Mouse (Mus musculus) lung, postnatal 0 days (tissue): ENCODE measurements around the gene Acaa1b. TPM values are rescaled to one million over a fixed set of nuclear protein-coding genes. Genes with fewer than 3 reads are reported as not detected.

Experiments
- ATAC-seq: fragments of 200-750 bp; cut with Nextera tagmentation; 2 replicates; pipeline ENCODE4 v1.8.0; 2017; ENCODE audit warnings: moderate library complexity
- DNase-seq: peaks from one replicate; pipeline ENCODE4 v3.0.0-alpha.2; 2016; ENCODE audit warnings: low spot score
- H3K27ac ChIP-seq: fragments of 300-500 bp; sonication (generic); 2 replicates; pipeline ENCODE4 v1.5.1; 2014; ENCODE audit warnings: antibody characterized with exemption, mild to moderate bottlenecking, low read length, mixed read lengths
- H3K27me3 ChIP-seq: fragments of 300-500 bp; sonication (generic); replicated peaks from 2 replicates; pipeline ENCODE4 v1.6.1; 2014; ENCODE audit warnings: low read length, mixed read lengths; ENCODE audit not compliant: insufficient read depth
- H3K36me3 ChIP-seq: fragments of 300-500 bp; sonication (generic); 2 replicates; pipeline ENCODE4 v1.6.1; 2014; ENCODE audit warnings: low read length, mixed read lengths; ENCODE audit not compliant: insufficient read depth
- H3K4me1 ChIP-seq: fragments of 300-500 bp; sonication (generic); 2 replicates; pipeline ENCODE4 v1.6.1; 2014; ENCODE audit warnings: antibody characterized with exemption, low read depth, low read length, mixed read lengths; ENCODE audit not compliant: insufficient read depth
- H3K4me2 ChIP-seq: fragments of 300-500 bp; sonication (generic); replicated peaks from 2 replicates; pipeline ENCODE4 v1.6.1; 2014; ENCODE audit warnings: low read depth, mild to moderate bottlenecking, low read length, moderate library complexity, mixed read lengths
- H3K4me3 ChIP-seq: fragments of 300-500 bp; sonication (generic); 2 replicates; pipeline ENCODE4 v1.5.1; 2014; ENCODE audit warnings: low read depth, low read length
- H3K9ac ChIP-seq: fragments of 300-500 bp; sonication (generic); replicated peaks from 2 replicates; pipeline ENCODE4 v1.6.1; 2014; ENCODE audit warnings: low read depth, mild to moderate bottlenecking
- H3K9me3 ChIP-seq: fragments of 300-500 bp; sonication (generic); 2 replicates; pipeline ENCODE4 v1.6.1; 2016; ENCODE audit warnings: low read length, mixed read lengths
- CTCF ChIP-seq: IDR thresholded peaks from 2 replicates; pipeline ENCODE4 v1.5.1; 2016; ENCODE audit warnings: antibody characterized with exemption, mild to moderate bottlenecking
- EP300 ChIP-seq: IDR thresholded peaks from 2 replicates; pipeline ENCODE4 v1.6.1; 2016; ENCODE audit warnings: antibody characterized with exemption, mild to moderate bottlenecking, control low read depth
- WGBS: fragments of 180-500 bp; shearing (Covaris S2); extraction: QIAGEN DNeasy Blood & Tissue Kit; methylation state at CpG from one replicate; pipeline ENCODE4 v1.1.7; 2014; 5-methylcytosine and 5-hydroxymethylcytosine counted together
- polyA plus RNA-seq: library from polyadenylated mRNA; unstranded; fragments of >200 nt; fragmentation: Nextera tagmentation; extraction: Ambion mirVana; gene quantifications from 2 replicates; pipeline ENCODE4 v1.2.1, GENCODE M21; 2015

The Acaa1b gene
- polyA plus RNA-seq, 1 experiment from 2014 or later, result 7.0 TPM

DNA sequence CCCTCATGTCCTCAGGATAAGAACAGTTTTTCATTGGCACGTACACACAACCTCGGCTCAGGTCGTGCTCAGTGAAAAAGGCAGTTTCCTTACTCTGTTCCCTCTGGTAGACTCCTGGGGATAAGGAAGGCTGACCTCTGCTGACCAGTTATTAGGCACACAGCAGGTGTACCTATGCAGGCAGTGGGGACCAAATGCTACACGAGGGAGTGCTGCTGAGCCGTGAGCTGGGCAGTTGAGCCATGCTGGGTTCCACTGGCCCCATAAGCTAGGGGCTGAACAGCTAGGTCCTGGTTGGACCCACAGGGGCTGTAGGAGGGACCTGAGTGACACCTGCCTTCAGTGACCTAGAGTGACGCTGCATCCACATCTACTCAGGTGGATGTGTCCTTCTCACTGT lies 11.3 kb downstream of the Acaa1b start:
- WGBS, result 67% methylated on average over 6 of the region's 6 CpGs
- no peak overlapping the region for H3K9ac ChIP-seq
- ATAC-seq, result no peak
- no peaks in the 10 kb centered on the region for H3K36me3 ChIP-seq
- TF ChIP-seq CTCF (no peak), EP300 (no peak)
- no peaks in the 10 kb centered on the region for H3K4me1 ChIP-seq
- DNase-seq, result no peak
- no peak overlapping the region for H3K4me3 ChIP-seq
- H3K27ac ChIP-seq, result no peak overlapping the region
- no peak overlapping the region for H3K4me2 ChIP-seq
- no peaks in the 10 kb centered on the region for H3K27me3 ChIP-seq
- no peaks in the 10 kb centered on the region for H3K9me3 ChIP-seq

DNA sequence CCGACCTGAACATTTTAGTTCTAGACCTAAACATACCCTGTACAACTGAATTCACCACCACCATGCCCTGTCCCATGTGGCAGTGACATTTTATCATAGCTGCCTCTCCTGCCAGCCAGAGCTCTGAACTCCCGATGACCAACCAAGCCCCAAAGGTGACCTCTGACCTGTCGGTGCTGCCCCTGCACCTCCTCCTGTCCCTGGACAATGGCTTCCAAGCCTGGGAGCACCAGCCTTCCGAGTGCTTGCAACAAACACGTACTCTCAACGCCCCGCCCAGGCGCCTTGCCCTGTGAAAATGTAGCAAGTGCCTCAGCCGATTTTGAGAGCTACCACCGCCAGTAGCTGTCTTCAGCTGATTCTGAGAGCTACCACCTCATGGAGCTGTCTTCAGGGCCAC lies 11.8 kb downstream of the Acaa1b start:
- DNase-seq, result no peak
- no peak overlapping the region for H3K9ac ChIP-seq
- H3K4me3 ChIP-seq, result no peak overlapping the region
- H3K4me2 ChIP-seq, result no peak overlapping the region
- no peaks in the 10 kb centered on the region for H3K4me1 ChIP-seq
- TF ChIP-seq CTCF (no peak), EP300 (no peak)
- no peak for ATAC-seq
- 52% methylated on average over 10 of the region's 10 CpGs for WGBS
- H3K9me3 ChIP-seq, result no peaks in the 10 kb centered on the region
- H3K27me3 ChIP-seq, result no peaks in the 10 kb centered on the region
- no peaks in the 10 kb centered on the region for H3K36me3 ChIP-seq
- no peak overlapping the region for H3K27ac ChIP-seq

DNA sequence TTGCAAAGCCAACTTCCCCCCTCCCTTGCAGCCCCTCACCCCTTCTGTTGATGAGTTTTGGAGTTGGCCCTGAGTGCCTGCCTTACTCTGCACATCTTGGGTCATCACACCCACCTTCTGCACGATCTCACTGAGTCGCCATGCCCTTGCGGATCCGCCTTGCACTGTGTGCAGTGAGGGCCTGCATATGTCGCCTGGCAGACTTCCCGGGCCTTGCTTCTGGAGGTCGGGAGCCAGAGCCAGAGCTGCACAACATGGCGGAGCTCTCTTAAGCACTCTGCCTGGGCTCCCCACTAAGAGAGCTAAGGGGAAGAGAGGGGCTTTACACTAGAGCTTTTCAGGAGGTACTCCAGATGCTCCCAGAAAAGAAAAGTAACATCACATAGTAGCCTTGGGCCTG lies 12.2 kb downstream of the Acaa1b start:
- TF ChIP-seq CTCF (no peak), EP300 (no peak)
- Histone ChIP-seq H3K9me3 (no peaks in the 10 kb centered on the region), H3K4me1 (no peaks in the 10 kb centered on the region), H3K9ac (no peak overlapping the region), H3K36me3 (no peaks in the 10 kb centered on the region), H3K27ac (no peak overlapping the region), H3K4me3 (no peak overlapping the region), H3K4me2 (no peak overlapping the region), H3K27me3 (no peaks in the 10 kb centered on the region)
- DNase-seq (no peak), ATAC-seq (no peak)
- WGBS, result 63% methylated on average over 8 of the region's 8 CpGs

DNA sequence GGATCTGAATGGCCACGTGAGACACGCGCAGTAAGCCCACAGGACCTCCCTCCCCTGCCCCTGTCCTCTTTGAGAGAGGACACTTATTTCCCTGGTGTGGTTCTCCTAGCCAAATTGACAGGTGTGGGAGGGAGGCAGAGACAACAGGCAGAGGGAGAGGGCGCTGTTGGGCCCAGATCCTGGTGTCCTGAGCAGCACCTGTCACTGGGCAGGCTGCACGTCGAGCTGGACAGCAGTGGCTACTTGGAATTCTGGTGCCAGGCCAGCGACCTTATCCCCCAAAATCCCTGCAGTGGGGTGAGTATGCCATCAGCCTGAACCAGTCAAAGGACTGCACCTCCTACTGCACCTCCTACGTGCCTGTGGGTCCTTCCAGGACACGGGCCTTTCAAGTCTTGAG lies 13.5 kb downstream of the Acaa1b start:
- no peaks in the 10 kb centered on the region for H3K9me3 ChIP-seq
- H3K4me2 ChIP-seq, result no peak overlapping the region
- TF ChIP-seq EP300 (no peak), CTCF (no peak)
- DNase-seq, result no peak
- no peak overlapping the region for H3K27ac ChIP-seq
- no peak for ATAC-seq
- no peak overlapping the region for H3K4me3 ChIP-seq
- no peaks in the 10 kb centered on the region for H3K4me1 ChIP-seq
- 66% methylated on average over 9 of the region's 9 CpGs for WGBS
- no peaks in the 10 kb centered on the region for H3K36me3 ChIP-seq
- no peaks in the 10 kb centered on the region for H3K27me3 ChIP-seq
- no peak overlapping the region for H3K9ac ChIP-seq

DNA sequence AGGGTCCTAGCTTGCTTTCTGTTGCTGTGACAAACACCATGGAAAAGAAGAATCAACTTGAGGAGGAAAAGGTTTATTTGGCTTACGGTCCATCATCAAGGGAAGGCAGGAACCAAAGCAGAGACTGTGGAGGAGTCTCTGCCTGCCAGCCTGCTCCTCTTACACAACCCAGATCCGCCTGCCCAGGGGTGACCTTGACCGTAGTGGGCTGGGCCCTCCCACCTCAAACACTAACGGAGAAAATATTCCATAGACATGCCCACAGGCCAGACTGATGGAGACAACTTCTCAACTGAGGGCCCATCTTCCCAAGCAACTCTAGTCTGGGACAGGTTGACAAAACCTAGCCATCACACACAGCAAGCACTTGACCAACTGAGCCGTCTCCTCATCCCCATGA lies 14.8 kb downstream of the Acaa1b start:
- no peaks in the 10 kb centered on the region for H3K4me1 ChIP-seq
- TF ChIP-seq CTCF (no peak), EP300 (no peak)
- no peaks in the 10 kb centered on the region for H3K36me3 ChIP-seq
- no peaks in the 10 kb centered on the region for H3K27me3 ChIP-seq
- H3K9me3 ChIP-seq, result no peaks in the 10 kb centered on the region
- ATAC-seq, result no peak
- no peak overlapping the region for H3K27ac ChIP-seq
- no peak overlapping the region for H3K9ac ChIP-seq
- no peak overlapping the region for H3K4me3 ChIP-seq
- no peak overlapping the region for H3K4me2 ChIP-seq
- WGBS, result 83% methylated on average over 5 of the region's 5 CpGs
- DNase-seq, result no peak

DNA sequence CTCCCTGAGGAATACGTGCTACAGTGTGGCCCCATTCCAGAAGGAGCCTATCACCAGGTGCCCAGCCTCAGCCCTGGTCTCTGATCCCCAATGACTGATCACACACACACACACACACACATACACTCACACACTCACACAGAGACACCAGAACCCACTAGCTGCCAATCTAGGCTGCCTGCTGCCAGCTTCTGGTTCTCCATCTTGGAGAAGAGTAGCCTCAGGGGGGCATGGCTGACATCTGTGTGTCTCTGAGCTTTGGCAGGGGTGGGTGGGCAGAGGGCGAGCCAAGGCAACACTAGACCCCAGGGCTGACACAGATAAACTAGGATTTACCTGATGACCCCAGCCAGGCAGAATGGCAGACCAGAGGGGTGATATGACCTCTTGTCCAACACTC lies 18.1 kb downstream of the Acaa1b start:
- no peak overlapping the region for H3K27ac ChIP-seq
- no peak for DNase-seq
- ATAC-seq, result no peak
- no peak for TF ChIP-seq CTCF
- TF ChIP-seq EP300, result no peak
- no peak overlapping the region for H3K4me3 ChIP-seq
- WGBS, result 59% methylated on average over 2 of the region's 2 CpGs
- H3K4me1 ChIP-seq, result no peaks in the 10 kb centered on the region
- no peak overlapping the region for H3K4me2 ChIP-seq
- H3K9me3 ChIP-seq, result no peaks in the 10 kb centered on the region
- no peaks in the 10 kb centered on the region for H3K27me3 ChIP-seq
- H3K36me3 ChIP-seq, result no peaks in the 10 kb centered on the region
- no peak overlapping the region for H3K9ac ChIP-seq

DNA sequence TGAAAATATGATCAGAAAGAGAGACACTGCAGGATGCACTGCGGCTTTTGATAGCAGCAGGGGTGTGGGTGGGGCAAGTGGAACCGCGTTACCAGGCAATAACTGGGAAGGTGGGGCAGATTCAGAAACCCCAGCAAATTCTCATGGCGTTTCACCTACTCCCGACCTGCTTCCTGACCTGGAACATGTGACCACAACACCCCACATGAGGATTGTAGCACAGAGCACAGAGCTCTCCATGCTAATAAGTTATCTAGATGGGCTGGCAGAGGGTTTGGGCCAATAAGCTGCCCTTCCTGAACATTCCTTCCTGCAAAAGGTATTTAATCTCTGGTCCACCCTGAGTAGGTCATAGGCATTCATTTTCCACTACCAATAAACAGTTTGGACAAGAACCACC lies 26.2 kb downstream of the Acaa1b start:
- 36% methylated on average over 5 of the region's 5 CpGs for WGBS
- no peaks in the 10 kb centered on the region for H3K4me1 ChIP-seq
- no peak for TF ChIP-seq CTCF
- TF ChIP-seq EP300, result no peak
- H3K9me3 ChIP-seq, result no peaks in the 10 kb centered on the region
- no peaks in the 10 kb centered on the region for H3K36me3 ChIP-seq
- no peak overlapping the region for H3K4me3 ChIP-seq
- H3K4me2 ChIP-seq, result no peak overlapping the region
- no peak overlapping the region for H3K9ac ChIP-seq
- ATAC-seq (no peak), DNase-seq (no peak)
- H3K27me3 ChIP-seq, result no peaks in the 10 kb centered on the region
- H3K27ac ChIP-seq, result no peak overlapping the region
